Mouse (Mus musculus): ENCODE measurements around the gene Itgb3bp.

Gene Itgb3bp

DNA sequence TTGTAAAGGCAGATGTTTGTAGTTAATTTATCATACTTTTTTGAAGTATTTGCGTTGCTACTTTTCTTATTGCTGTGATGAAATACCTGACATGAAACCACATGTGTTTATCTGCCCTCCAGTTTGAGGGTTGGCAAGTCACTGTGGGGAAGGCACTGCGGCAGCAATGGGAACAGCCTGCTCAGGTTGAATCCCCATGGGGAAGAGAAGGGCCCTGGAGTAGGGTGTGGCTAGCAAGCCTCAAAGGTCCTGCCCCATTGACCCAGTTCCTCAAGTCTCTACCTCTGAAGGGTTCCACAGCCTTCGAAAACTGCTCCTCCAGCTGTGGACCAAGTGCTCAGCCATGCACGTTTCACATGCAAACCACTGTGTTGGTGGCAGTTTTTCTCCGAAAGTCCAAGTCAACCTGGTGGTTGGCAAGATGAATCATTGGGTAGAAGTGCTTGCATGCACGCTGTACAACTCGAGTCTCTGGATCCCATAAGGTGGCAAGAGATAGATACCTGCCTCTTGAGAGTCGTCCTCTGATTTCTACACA lies 203.6 kb downstream of the Itgb3bp start:
- DNase-seq (ENCODE audit: extremely low spot score, low read depth, low spot score), result no peak

DNA sequence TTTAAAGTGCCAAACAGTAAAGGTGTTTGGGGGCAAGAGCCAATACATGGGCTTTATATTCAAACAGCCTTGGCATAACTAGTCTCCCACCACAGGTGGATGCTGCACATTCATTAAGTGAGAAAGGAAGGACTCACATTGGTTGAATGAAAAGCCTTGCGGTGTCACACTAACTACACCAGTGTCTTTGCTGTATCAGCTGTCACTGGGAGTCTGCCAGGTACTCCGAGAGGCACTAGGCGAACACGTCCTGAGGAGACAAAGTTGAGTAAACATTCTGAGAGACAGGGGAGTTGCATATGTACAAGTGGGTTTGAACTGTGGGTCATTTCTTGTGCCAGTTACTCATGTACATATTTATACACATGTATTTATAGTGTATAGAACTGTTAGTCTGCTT lies 205.3 kb downstream of the Itgb3bp start:
- no peak for DNase-seq (ENCODE audit: extremely low spot score, low read depth, low spot score)

DNA sequence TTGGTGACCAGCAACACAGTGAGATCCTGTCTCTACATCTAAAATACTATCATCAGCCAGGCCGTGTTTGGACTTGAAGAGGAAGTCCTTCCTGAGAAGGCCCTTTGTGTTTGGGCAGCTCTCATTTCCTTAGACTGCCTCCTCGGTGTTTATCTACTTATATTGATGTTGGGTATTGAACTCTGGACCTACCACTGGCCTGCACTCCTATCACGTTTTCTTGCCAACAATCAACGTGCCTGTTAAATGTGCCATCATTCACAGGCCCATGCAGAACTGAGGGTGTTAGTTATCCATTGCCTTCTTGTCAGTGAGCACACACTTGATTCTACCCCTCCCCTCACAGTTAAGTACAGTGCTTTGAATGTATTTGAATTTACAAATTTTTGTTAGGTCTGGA lies 211.7 kb downstream of the Itgb3bp start:
- DNase-seq (ENCODE audit: extremely low spot score, low read depth, low spot score), result no peak

DNA sequence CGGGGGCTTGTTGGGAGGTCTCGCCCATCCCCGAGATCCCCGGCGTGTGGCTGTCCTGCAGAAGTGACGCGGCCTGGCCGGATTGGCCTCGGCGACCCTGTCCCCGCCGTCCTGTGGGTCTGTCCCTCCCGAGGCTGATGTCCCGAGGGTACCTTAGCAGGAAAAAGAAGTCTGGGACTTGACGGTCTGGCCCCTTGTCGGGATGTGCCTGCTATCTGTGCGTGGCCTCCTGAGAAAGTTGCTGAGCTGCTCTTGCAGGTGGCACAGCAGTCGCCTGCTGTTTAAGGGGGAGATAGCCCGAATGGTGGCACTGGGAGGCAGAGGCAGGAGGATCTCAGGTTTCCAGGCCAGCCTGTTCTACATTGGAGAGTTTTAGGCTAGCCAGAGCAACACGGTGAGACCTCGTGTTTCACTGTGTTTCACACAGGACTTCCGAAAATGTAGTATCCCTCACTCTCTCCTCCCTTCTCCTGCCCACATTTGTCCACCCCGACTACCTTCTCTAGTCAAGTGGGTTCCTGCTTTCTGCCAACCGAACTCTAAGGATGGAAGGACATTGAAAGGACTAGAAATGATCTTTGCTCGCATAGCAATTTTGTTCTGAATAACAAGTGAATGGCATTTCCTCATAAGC lies 213.7 kb downstream of the Itgb3bp start:
- DNase-seq (ENCODE audit: extremely low spot score, low read depth, low spot score), result no peak

Measured in hindlimb bud, embryonic 11.5 days (tissue).